Mouse (Mus musculus): ENCODE measurements at regions not wholly inside any gene's neighbourhood (a gene's known extent, or its start where the extent isn't known, plus 50 kb on each side); places are given as distances from the start of the nearest gene placed in this dataset.

DNA sequence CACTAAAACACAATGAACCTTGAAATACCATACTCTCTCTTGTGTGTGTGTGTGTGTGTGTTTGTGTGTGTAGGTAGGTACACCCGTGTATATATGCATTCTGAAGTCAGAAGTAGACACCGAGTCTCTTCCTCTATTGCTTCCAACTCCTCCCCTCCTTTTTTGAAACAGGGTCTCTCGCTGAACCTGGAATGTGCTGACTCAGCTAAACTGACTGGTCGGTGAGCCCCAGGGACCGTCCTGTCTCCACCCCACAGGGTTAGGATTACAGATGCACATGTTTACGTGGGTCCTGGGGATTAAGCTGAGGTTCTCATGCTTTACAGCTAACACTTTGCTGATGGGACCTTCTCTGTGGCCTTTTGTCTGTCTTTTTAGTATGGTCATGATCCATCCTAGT, 74.8 kb upstream of the Nfil3 start:
- ATAC-seq (replicated peaks; ENCODE audit: insufficient number of reproducible peaks, low FRiP score, low TSS enrichment): no peak
- Histone ChIP-seq H3K36me3 (ENCODE audit: control insufficient read depth, insufficient read depth, low read length) (no peaks in the 10 kb centered on the region), H3K27ac (ENCODE audit: low read depth, low read length) (no peak overlapping the region), H3K4me3 (ENCODE audit: low read depth, low read length) (no peak overlapping the region), H3K9ac (ENCODE audit: low read depth, low read length) (no peak overlapping the region), H3K4me1 (ENCODE audit: control insufficient read depth, insufficient read depth, low read length) (no peaks in the 10 kb centered on the region), H3K9me3 (replicated peaks; ENCODE audit: control insufficient read depth, low read length) (no peaks in the 10 kb centered on the region), H3K4me2 (no peak overlapping the region), H3K27me3 (ENCODE audit: control insufficient read depth, insufficient read depth, low read length) (no peaks in the 10 kb centered on the region)
- WGBS (ENCODE audit: insufficient replicate concordance): 81% methylated on average over 6 of the region's 6 CpGs

DNA sequence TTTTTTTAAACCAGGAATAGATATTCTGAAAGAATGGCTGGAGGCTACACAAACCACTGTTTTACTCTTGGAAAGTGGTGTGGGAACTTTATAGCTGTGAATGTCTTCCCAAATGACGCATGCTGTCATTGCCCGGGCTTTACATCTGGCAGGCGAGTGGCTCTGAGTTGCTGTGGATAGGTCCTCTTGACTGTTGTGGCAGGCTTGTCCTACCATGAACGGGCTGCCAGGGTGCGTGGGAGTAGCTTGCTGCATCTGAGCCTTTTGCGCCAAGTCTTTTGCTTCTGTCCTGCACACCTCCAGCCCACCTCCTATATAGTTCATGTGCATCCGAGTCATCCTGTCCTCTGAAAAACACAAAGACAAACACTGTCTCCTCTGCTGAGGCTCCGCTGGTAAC, 72.3 kb upstream of the Nfil3 start:
- ATAC-seq (replicated peaks; ENCODE audit: insufficient number of reproducible peaks, low FRiP score, low TSS enrichment): no peak
- H3K4me1 ChIP-seq (ENCODE audit: control insufficient read depth, insufficient read depth, low read length): no peaks in the 10 kb centered on the region
- H3K4me3 ChIP-seq (ENCODE audit: low read depth, low read length): no peak overlapping the region
- WGBS (ENCODE audit: insufficient replicate concordance): 80% methylated on average over 8 of the region's 8 CpGs
- no peak overlapping the region for H3K4me2 ChIP-seq
- no peak overlapping the region for H3K9ac ChIP-seq (ENCODE audit: low read depth, low read length)
- no peaks in the 10 kb centered on the region for H3K9me3 ChIP-seq (replicated peaks; ENCODE audit: control insufficient read depth, low read length)
- H3K36me3 ChIP-seq (ENCODE audit: control insufficient read depth, insufficient read depth, low read length): no peaks in the 10 kb centered on the region
- no peaks in the 10 kb centered on the region for H3K27me3 ChIP-seq (ENCODE audit: control insufficient read depth, insufficient read depth, low read length)
- no peak overlapping the region for H3K27ac ChIP-seq (ENCODE audit: low read depth, low read length)

DNA sequence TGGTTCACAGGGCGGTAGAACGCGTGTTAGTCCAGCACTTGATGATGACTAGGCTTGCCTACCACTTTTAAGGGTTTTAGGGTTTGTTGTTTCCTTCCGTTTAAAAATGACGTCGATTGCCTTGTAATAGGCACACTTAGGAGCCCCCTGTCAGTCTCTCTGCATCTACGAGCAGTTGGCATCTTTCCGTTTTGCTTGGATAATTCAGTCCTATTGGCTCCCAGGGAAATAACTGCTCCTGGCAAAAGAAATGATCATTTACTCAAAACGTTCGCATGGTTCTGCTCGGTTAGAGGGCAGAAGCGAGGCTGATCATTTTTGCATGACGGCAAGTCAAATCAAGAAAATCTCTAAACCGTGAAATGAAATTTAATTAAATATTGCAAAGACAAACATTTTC, 71.9 kb upstream of the Nfil3 start:
- WGBS (ENCODE audit: insufficient replicate concordance): 89% methylated on average over 14 of the region's 14 CpGs
- Histone ChIP-seq H3K4me2 (no peak overlapping the region), H3K4me3 (ENCODE audit: low read depth, low read length) (no peak overlapping the region), H3K4me1 (ENCODE audit: control insufficient read depth, insufficient read depth, low read length) (no peaks in the 10 kb centered on the region), H3K27ac (ENCODE audit: low read depth, low read length) (no peak overlapping the region), H3K9me3 (replicated peaks; ENCODE audit: control insufficient read depth, low read length) (no peaks in the 10 kb centered on the region), H3K27me3 (ENCODE audit: control insufficient read depth, insufficient read depth, low read length) (no peaks in the 10 kb centered on the region), H3K9ac (ENCODE audit: low read depth, low read length) (no peak overlapping the region), H3K36me3 (ENCODE audit: control insufficient read depth, insufficient read depth, low read length) (no peaks in the 10 kb centered on the region)
- ATAC-seq (replicated peaks; ENCODE audit: insufficient number of reproducible peaks, low FRiP score, low TSS enrichment): no peak

DNA sequence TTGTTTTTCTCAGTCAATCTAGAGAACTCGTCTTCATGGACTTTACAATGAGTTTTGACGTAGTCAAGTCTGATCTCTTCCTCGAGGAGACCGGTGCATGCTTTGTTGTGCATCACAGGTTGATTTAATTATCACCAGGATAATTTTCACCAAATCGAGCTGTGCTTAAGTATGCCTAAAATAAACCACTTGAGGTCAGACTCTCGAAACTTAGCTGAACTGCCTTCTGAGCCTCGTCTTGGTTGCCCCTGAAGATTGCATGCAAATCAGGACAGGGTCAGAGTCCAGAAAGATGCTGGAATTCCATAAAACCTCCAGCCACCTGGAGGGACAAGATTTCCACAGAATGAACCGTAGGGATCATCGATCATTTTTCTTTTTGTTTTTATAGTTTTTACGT, 71.3 kb upstream of the Nfil3 start:
- Histone ChIP-seq H3K4me3 (ENCODE audit: low read depth, low read length) (no peak overlapping the region), H3K4me2 (no peak overlapping the region), H3K36me3 (ENCODE audit: control insufficient read depth, insufficient read depth, low read length) (no peaks in the 10 kb centered on the region), H3K9me3 (replicated peaks; ENCODE audit: control insufficient read depth, low read length) (no peaks in the 10 kb centered on the region), H3K9ac (ENCODE audit: low read depth, low read length) (no peak overlapping the region), H3K27ac (ENCODE audit: low read depth, low read length) (no peak overlapping the region), H3K4me1 (ENCODE audit: control insufficient read depth, insufficient read depth, low read length) (no peaks in the 10 kb centered on the region), H3K27me3 (ENCODE audit: control insufficient read depth, insufficient read depth, low read length) (no peaks in the 10 kb centered on the region)
- no peak for ATAC-seq (replicated peaks; ENCODE audit: insufficient number of reproducible peaks, low FRiP score, low TSS enrichment)
- 71% methylated on average over 10 of the region's 10 CpGs for WGBS (ENCODE audit: insufficient replicate concordance)

DNA sequence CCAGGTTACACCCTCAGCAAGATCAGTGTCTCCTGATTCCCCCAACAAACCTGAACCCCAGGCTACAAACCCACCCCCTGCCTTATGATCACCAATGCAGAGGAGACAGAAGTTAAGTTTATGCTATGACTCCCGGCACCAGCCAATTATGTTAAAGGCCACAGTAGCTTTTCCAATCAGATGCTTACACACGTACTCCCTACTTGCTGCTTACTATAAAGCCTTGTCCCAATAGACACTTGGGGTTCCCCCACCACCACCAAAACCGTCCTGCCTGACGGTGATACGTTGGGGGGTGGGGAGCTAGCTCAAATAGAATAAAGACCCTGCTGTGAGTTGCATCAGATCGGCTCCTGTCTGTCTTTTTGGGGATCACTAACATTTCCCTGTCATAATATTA, 70.5 kb upstream of the Nfil3 start:
- Histone ChIP-seq H3K27ac (ENCODE audit: low read depth, low read length) (no peak overlapping the region), H3K36me3 (ENCODE audit: control insufficient read depth, insufficient read depth, low read length) (no peaks in the 10 kb centered on the region), H3K9me3 (replicated peaks; ENCODE audit: control insufficient read depth, low read length) (no peaks in the 10 kb centered on the region), H3K27me3 (ENCODE audit: control insufficient read depth, insufficient read depth, low read length) (no peaks in the 10 kb centered on the region), H3K4me2 (no peak overlapping the region), H3K4me3 (ENCODE audit: low read depth, low read length) (no peak overlapping the region), H3K9ac (ENCODE audit: low read depth, low read length) (no peak overlapping the region), H3K4me1 (ENCODE audit: control insufficient read depth, insufficient read depth, low read length) (no peaks in the 10 kb centered on the region)
- ATAC-seq (replicated peaks; ENCODE audit: insufficient number of reproducible peaks, low FRiP score, low TSS enrichment): no peak
- 81% methylated on average over 6 of the region's 6 CpGs for WGBS (ENCODE audit: insufficient replicate concordance)

DNA sequence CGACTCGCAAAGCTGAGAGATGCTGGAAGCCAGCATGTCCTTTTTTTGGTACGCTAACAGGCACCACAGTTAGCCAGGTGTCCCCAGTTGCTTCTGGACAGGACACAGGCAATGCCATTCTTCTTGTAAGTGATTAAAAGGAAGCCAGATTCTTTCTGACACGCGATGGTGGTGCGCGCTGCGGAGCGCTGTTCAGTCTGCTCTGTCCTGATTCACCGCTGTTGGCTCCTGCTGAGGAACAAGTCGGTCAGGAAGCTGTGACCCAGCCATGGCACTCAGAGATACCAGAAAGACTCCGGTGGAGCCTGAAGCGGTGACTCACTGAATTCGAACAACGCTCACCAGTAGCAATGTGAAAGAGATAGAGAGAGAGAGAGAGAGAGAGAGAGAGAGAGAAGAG, 68.3 kb upstream of the Nfil3 start:
- Histone ChIP-seq H3K4me3 (ENCODE audit: low read depth, low read length) (no peak overlapping the region), H3K27ac (ENCODE audit: low read depth, low read length) (no peak overlapping the region), H3K4me1 (ENCODE audit: control insufficient read depth, insufficient read depth, low read length) (no peaks in the 10 kb centered on the region), H3K9ac (ENCODE audit: low read depth, low read length) (no peak overlapping the region), H3K9me3 (replicated peaks; ENCODE audit: control insufficient read depth, low read length) (no peaks in the 10 kb centered on the region), H3K27me3 (ENCODE audit: control insufficient read depth, insufficient read depth, low read length) (no peaks in the 10 kb centered on the region), H3K36me3 (ENCODE audit: control insufficient read depth, insufficient read depth, low read length) (no peaks in the 10 kb centered on the region), H3K4me2 (no peak overlapping the region)
- no peak for ATAC-seq (replicated peaks; ENCODE audit: insufficient number of reproducible peaks, low FRiP score, low TSS enrichment)
- 77% methylated on average over 15 of the region's 15 CpGs for WGBS (ENCODE audit: insufficient replicate concordance)

DNA sequence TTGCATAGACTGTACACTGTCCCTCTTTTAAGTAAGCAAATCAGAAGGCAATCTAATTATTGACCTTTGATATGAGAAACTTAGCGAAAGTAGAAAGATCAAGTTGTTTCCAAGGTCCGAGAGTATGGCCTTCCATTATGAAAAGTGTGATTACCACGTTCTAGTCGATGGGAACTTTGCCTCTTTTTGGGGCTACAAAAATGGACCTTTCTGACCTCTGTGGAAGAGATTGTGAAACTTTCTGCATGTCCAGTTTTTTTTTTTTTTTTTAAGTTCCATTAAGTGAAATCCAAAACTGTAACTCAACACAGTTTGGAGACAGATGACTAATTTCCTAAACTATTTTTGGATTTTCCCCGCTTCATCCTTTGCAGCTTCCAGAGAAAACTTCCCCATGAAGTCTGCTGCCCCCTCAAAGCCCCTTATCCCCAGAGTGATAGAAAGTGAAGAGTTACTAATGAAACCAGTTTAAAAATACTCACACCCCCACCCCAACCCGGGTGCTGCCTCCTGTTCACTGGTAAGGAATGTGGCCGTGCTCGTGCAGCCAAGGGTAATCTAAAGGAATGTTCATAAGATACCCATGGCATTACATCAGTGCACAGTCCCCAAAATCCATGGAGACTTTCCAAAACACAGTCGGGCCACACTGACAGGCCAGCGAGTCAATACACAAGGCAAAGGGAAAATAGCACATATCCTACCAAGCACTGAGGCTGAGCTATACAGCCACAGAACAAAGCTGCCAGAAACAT, 52.5 kb upstream of the Nfil3 start:
- peak overlapping the region; percentile 84 for H3K27ac ChIP-seq (ENCODE audit: low read depth, low read length)
- H3K4me1 ChIP-seq (ENCODE audit: control insufficient read depth, insufficient read depth, low read length): peaks cover 15% of the 10 kb centered on the region
- no peaks in the 10 kb centered on the region for H3K27me3 ChIP-seq (ENCODE audit: control insufficient read depth, insufficient read depth, low read length)
- H3K36me3 ChIP-seq (ENCODE audit: control insufficient read depth, insufficient read depth, low read length): no peaks in the 10 kb centered on the region
- no peak overlapping the region for H3K4me3 ChIP-seq (ENCODE audit: low read depth, low read length)
- no peak overlapping the region for H3K9ac ChIP-seq (ENCODE audit: low read depth, low read length)
- 45% methylated on average over 10 of the region's 10 CpGs for WGBS (ENCODE audit: insufficient replicate concordance)
- ATAC-seq (replicated peaks; ENCODE audit: insufficient number of reproducible peaks, low FRiP score, low TSS enrichment): 0 out of 2 replicates have a peak, but pooled peaks have one; percentile 49
- H3K4me2 ChIP-seq: peak overlapping the region; percentile 27; the same call in 1 of the 2 replicates
- no peaks in the 10 kb centered on the region for H3K9me3 ChIP-seq (replicated peaks; ENCODE audit: control insufficient read depth, low read length)
